ENCODE assay signal across 1 mouse cellular context in the genomic region with DNA sequence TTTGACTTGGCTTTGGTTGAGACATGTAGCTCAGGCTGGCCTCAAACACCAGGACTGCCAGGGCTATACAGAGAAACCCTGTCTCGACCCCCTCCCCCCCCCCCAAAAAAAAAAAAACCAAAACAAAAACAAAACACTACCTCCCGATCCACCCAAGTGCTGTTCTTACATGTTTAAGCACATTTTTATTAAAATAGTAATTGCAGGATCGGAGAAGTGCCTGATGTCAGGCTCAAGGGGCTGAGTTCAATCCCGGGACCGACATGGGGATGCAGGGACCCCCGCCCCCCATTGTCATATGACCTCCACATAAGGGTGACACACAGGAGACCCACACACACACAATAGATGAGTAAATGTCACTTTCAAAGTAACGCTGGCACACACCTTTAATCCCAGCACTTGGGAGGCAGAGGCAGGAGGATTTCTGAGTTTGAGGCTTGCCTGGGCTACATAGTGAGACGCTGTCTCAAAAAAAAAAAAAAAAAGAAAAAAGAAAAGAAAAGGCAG.
TF ChIP-seq lines count a peak whose summit lies in the region.

No protein-coding gene starts in this region.

TF ChIP-seq in MEL, 35 proteins besides CTCF, POLR2A, EP300 and RAD21:
- no peak for TF ChIP-seq MYB (IDR thresholded peaks at IDR 0.05; ENCODE audit: low read depth, low read length)
- no peak for TF ChIP-seq TAL1 (IDR thresholded peaks at IDR 0.05; ENCODE audit: low read length)
- TF ChIP-seq JUND (IDR thresholded peaks at IDR 0.05; ENCODE audit: low read depth, low read length) = no peak
- no peak for TF ChIP-seq MYC (IDR thresholded peaks at IDR 0.05; ENCODE audit: low read depth, low read length)
- no peak for TF ChIP-seq KAT2A (conservative IDR thresholded peaks at IDR 0.05; ENCODE audit: low read depth, low read length)
- 0 out of 2 replicates have a peak, but pooled peaks have one; percentile 2 for TF ChIP-seq ZNF384 (IDR thresholded peaks at IDR 0.05; ENCODE audit: low read depth, low read length)
- TF ChIP-seq MEF2A (IDR thresholded peaks at IDR 0.05; ENCODE audit: extremely low read depth, insufficient replicate concordance, low read depth, low read length, poor library complexity, severe bottlenecking) = no peak
- no peak for TF ChIP-seq USF2 (IDR thresholded peaks at IDR 0.05; ENCODE audit: borderline replicate concordance in 1 of 2, insufficient read depth in 1 of 2, low read depth in 1 of 2, low read length in 2 of 2)
- TF ChIP-seq USF1 (IDR thresholded peaks at IDR 0.05; ENCODE audit: low read depth, low read length) = no peak
- TF ChIP-seq ZMIZ1 (IDR thresholded peaks at IDR 0.05; ENCODE audit: low read depth, low read length) = no peak
- no peak for TF ChIP-seq CHD2 (IDR thresholded peaks at IDR 0.05; ENCODE audit: low read length)
- TF ChIP-seq ELF1 (IDR thresholded peaks at IDR 0.05; ENCODE audit: low read depth, low read length) = no peak
- no peak for TF ChIP-seq ETS1 (IDR thresholded peaks at IDR 0.05; ENCODE audit: low read depth, low read length)
- TF ChIP-seq E2F4 (IDR thresholded peaks at IDR 0.05; ENCODE audit: borderline replicate concordance, low read depth, low read length) = no peak
- 0 out of 2 replicates have a peak, but pooled peaks have one; percentile 1 for TF ChIP-seq CHD1 (IDR thresholded peaks at IDR 0.05; ENCODE audit: low read depth, low read length)
- TF ChIP-seq ZC3H11A (IDR thresholded peaks at IDR 0.05; ENCODE audit: low read depth, low read length) = no peak
- TF ChIP-seq NRF1 (IDR thresholded peaks at IDR 0.05; ENCODE audit: insufficient read depth, low read depth, low read length, poor library complexity, severe bottlenecking) = no peak
